Mouse (Mus musculus) 3T3-L1 (cell line): ENCODE measurements at regions not wholly inside any gene's neighbourhood (a gene's known extent, or its start where the extent isn't known, plus 50 kb on each side); places are given as distances from the start of the nearest gene placed in this dataset.

Source experiments
- DNase-seq: peaks from one replicate; pipeline ENCODE4 v3.0.0-alpha.2; 2015; ENCODE audit warnings: low read depth, low spot score

DNA sequence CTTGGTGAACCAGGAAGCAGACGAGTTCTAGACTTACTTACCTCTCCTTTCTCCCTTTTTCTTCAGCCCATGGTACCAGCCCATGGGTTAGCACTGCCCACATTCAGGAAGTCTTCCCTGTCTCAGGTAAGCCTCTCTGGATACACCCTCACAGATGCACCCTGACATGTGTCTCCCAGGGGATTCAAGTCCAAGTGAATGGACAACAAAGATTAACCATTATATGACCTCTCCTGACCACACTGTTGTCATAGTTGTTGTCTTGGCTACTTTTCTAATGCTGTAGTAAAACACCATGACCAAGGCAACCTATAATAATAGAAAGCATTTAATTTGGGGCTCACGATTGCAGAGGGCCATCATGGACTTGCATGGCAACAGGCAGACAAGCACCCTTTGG lies 98.8 kb upstream of the Vash1 start:
- DNase-seq = no peak

DNA sequence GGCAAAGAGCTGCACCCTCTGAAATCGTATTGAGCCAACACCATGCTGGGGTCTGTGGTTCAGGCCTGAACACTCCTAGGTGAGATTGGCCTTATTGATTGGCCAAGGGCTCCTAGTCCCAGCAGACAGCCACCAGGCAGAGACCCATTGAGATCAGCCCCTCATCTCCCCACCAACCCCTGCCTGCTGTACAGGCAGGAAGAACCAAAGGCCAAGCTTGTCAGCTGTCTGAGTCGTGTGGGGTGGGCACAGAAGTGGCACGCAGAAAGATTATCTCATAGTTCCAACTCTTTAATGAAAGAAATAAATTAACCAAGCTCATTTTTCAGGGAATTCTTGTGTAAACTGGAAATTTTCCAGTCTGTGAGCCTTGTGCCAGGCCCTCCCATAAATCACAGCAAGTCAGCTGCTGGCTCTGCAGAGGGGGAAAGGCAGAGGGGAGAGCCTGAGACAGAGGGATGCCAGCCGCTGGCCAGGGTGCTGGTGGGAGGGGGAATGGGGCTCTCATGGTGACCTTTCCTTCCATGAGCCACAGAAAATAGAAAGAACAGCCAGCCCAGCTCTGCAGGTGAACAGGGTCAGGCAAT lies 98.3 kb upstream of the Vash1 start:
- DNase-seq = no peak

DNA sequence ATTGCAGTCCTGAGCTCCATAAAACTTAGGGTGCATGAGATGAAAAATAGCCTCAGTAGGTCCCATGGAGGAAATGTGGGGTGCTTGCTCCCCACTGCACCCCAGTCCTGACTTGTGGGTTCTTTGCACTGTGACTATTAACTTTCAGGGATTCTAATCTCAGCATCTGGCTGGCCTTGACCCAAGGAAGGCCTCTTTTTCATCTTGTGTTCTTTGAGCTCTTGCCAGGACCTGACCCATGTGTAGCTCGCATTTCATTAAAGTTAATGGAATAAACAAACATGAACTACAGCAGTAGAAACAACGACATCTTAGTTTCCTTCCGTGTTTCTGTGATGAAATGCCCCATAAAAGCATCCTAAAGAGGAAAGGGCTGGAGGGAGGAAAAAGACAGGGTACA lies 96.4 kb upstream of the Vash1 start:
- DNase-seq = no peak

DNA sequence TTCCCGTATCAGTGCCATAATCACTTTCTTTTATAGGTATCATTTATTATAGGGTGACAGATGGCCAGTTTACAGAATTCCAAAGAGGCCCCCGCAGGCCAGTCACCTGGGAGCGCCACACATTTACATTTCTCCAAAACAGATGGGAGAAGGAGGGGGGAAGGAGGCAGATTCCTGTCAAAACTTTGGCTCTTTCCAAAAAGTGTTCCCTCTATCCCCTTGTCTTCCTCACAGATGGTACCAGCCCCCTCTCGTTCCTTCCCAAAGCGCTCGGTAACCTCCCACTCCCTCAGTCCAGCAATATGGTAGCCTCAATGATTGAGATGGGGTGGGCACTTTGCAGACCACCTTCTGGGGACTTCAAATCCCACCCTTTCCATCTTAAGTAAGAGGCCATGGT lies 90.5 kb upstream of the Vash1 start:
- no peak for DNase-seq

DNA sequence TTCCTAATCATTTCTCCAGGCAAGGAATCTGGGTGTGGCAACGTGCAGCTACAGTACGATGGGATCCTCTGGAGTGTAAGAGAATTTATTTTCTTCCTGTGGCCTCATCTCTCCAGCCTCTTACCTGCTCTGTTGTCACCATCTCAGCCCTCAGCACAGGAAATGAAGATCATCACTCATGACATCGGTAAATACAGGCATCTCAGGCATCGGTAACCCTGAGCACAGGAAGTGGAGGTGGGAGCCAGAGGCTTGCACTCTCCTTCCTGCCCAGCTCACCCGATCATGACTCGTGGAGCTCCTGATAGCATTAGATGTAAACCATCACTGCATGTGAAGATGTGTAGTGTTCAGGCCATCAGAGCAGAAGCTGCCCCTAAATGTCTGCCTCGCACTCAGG lies 86.0 kb upstream of the Vash1 start:
- no peak for DNase-seq

DNA sequence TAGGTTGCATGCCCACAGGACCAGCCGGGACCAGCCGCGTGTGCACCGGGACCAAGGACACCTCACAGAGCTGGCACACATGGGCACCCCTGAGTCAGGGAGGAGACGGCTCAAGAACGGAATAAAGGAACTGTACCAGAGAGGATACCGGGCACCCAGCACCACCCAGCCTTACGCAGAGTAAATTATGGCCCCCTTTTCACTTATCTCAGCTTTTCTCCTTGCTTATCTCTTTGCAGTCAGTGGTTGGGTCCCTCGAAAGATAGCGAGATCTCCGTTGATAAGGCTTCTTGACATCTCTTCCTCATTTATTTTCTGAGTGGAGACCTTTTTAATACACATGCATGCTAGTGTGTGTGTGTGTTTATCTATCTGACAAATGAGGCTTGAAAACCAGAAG lies 83.9 kb upstream of the Vash1 start:
- no peak for DNase-seq

DNA sequence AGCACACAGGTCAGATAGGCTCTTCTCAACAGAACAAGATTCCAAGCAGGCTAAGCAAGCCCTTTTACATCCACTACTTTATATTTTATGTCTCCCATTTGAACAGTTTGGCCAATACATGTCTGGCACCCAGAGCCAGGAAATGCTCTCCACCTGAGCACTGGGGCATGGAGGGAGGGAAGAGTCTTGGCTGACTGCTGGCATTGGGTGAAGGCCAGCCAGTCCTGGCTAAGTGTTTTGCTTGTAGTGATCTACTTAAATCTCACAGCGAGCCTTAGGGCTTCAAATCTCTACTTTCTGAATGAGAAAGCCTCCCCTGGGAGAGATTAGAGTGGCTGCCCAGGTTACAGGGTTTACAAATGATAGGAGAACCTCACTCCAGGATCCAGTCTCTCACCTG lies 78.5 kb upstream of the Vash1 start:
- no peak for DNase-seq

DNA sequence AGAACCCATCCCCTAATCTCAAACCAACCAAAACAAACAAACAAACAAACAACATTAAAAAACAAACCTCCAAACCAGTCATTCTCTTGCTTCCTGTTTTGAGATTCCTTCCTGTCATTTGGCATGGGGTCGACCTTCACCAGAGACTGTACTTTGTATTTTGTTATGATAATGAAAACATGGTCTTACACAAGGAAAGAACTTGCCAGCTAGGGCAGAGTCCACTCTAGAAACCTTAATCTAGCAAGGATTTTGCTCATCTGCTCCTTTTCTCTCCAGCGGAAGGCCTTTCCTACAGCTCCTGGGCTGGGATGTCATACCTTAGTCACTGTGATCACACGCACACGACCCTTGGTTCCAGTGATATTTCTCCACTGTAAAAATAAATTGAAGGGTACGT lies 75.0 kb upstream of the Vash1 start:
- DNase-seq = no peak

DNA sequence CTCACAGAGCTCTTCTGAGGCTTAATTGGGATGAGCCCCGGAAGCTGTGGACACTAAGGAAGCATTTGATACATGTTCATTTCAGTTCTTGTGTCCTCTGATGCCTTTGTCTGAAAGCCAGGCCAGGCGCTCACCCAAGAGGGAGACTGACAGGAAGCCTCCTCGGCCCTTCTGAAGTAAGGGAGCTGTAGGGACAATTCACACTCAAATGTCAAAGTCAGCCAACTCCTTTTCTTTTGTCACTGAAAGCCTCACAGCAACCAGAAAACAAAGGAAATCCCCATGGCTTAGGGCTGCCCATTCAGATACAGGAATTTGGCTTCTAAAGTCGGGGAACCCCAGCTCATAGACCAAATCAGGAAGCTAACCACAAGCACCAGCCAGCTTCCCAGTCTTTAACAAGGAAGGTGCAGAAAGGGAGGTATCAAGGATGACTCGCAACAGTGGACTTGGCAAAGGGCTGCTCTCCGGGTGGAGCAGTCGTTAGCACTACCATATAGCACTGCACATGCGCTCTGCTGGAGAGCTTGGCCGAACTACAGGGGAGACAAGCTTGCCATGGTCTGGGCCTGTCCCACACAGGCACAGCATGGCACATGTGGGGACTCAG lies 66.0 kb upstream of the Vash1 start:
- DNase-seq = peak; percentile 38

DNA sequence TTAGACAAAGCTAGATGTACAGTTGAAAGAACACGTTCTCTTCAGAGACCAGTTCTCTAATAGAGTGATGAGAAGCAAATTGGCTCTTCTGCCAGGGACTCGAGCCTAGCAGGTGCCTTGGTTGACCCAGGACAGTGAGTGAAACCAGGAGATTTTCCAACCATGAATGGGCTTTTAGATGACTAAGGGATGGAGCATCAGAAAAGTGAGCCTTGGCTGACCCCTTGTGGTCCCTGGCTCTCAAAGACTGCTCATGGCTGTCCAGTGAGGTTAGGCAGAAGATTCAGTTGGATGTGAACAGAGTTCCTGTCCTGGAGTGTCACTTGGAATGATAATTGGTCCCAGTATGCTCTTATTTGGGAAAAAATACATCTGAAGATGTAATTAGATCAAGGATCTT lies 64.3 kb upstream of the Vash1 start:
- DNase-seq = peak; percentile 62

DNA sequence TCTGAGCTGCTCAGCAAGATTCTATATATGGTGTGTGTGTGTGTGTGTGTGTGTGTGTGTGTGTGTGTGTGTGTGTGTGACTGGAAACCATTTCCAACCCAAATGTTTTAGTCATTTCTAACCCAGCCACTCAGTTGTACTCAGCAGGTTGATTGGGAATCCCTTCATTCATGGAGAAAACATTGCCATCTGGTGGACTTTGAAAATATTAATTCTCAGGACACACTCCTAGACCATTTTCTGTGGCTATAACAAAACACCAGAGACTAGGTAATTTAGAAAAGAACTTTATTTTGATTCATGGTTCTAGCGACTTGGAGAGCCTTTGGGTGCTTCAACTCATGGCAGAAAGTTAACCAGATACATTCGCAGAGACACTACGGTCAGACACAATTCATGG lies 62.2 kb upstream of the Vash1 start:
- DNase-seq = peak; percentile 25

DNA sequence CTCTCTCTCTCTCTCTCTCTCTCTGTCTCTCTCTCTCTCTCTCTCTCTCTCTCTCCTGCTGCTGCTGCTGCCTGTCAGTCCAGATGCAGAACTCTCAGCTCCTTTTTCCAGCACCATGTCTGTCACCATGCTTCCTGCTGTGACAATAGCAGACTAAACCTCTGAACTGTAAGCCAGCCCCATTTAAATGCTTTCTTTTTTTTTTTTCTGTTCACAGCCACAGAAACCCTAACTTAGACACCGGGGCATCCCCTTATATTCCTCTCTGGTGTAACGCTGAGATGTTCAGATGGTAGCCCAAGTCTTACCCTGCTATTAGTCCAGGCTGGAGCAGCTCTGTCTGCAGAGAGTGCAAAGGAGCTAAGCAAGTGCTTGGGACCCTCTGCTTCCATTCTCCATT lies 54.3 kb upstream of the Vash1 start:
- no peak for DNase-seq

DNA sequence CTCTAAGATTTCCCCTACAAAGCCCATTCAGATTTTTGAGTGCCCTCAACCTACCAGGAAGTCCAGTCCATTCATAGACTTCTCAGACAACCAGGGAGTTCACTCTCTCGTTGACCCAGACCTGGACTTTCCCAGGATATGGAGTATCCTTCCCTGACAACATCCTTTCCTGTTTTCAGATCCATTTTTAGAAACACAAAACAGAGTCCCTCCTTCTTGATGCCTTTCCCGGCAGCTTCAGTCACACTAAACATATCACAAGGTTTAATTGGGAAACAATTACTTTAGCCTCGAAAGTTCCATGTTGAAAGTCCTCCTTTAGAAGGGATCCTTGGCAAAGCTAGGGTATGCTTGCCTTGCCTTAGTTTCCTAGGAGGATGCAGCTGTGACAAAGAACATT lies 51.8 kb upstream of the Vash1 start:
- DNase-seq = no peak

DNA sequence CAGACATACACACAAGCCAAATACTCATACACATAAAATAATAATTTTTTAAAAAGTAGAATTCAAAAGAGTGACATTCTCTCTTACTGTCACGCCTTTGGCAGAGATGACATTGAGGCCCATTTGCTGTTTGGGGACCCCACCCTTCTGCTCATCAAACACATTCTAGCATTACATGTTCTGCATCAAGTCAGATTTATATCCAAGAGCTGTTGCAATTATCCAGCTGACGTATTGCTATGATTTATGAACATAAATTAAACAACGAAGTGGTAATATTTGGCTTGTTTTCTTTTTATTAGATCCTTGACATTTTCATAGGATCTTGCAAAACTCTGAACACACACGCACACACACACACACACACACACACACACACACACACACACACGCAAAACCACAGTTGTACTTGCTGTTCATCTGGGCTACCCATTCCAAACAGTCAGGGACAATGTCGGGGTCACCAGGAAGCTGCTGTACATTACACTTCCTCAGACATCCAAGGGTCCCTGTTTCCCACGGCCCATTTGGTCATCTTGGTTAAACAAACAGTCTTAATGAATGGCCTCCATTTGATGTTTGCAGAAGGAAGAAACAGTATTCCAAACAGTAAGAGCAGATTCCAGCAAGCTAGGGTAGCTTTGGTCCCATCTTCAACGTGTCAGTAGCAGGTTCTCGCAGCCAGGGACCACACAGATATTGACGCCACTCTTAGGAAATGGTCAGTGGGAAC lies 50.3 kb upstream of the Vash1 start:
- DNase-seq = no peak
